Mouse (Mus musculus): ENCODE measurements around the gene Cep97. TPM values are rescaled to one million over a fixed set of nuclear protein-coding genes. Genes with fewer than 3 reads are reported as not detected.
A peak's percentile ranks its signal among the peaks of the same experiment; 100 is the strongest.

The Cep97 gene
- polyA plus RNA-seq, 1 experiment from 2014 or later, result 9.5 TPM

GRCm38 (mm10) chr16:55922079-55922478 lies 12.6 kb downstream of the Cep97 start:
- no peaks in the 10 kb centered on the region for H3K9me3 ChIP-seq (ENCODE audit: control insufficient read depth, low read length)
- H3K36me3 ChIP-seq (ENCODE audit: control insufficient read depth, insufficient read depth, low read length), result peaks cover 16% of the 10 kb centered on the region
- no peak overlapping the region for H3K4me3 ChIP-seq (ENCODE audit: low read length)
- no peak overlapping the region for H3K9ac ChIP-seq (ENCODE audit: low read depth, low read length)
- H3K27ac ChIP-seq (ENCODE audit: low read depth, low read length), result no peak overlapping the region
- 91% methylated on average over 10 of the region's 10 CpGs for WGBS
- no peaks in the 10 kb centered on the region for H3K27me3 ChIP-seq (replicated peaks; ENCODE audit: control insufficient read depth, insufficient read depth, low read length)
- no peak overlapping the region for H3K4me2 ChIP-seq (ENCODE audit: low read length)
- no peak for ATAC-seq
- no peaks in the 10 kb centered on the region for H3K4me1 ChIP-seq (ENCODE audit: control insufficient read depth, insufficient read depth, low read depth, low read length)

GRCm38 (mm10) chr16:55914716-55915115 lies 19.9 kb downstream of the Cep97 start:
- no peaks in the 10 kb centered on the region for H3K27me3 ChIP-seq (replicated peaks; ENCODE audit: control insufficient read depth, insufficient read depth, low read length)
- no peak overlapping the region for H3K4me3 ChIP-seq (ENCODE audit: low read length)
- H3K27ac ChIP-seq (ENCODE audit: low read depth, low read length), result no peak overlapping the region
- H3K4me2 ChIP-seq (ENCODE audit: low read length), result no peak overlapping the region
- peaks cover 36% of the 10 kb centered on the region for H3K36me3 ChIP-seq (ENCODE audit: control insufficient read depth, insufficient read depth, low read length)
- over 99% methylated on average over 7 of the region's 7 CpGs for WGBS
- no peak for ATAC-seq
- no peaks in the 10 kb centered on the region for H3K9me3 ChIP-seq (ENCODE audit: control insufficient read depth, low read length)
- no peaks in the 10 kb centered on the region for H3K4me1 ChIP-seq (ENCODE audit: control insufficient read depth, insufficient read depth, low read depth, low read length)
- H3K9ac ChIP-seq (ENCODE audit: low read depth, low read length), result no peak overlapping the region

GRCm38 (mm10) chr16:55910208-55910793 lies 24.4 kb downstream of the Cep97 start:
- ATAC-seq, result no peak
- H3K9ac ChIP-seq (ENCODE audit: low read depth, low read length), result no peak overlapping the region
- H3K36me3 ChIP-seq (ENCODE audit: control insufficient read depth, insufficient read depth, low read length), result peaks cover 29% of the 10 kb centered on the region
- H3K4me2 ChIP-seq (ENCODE audit: low read length), result no peak overlapping the region
- no peaks in the 10 kb centered on the region for H3K27me3 ChIP-seq (replicated peaks; ENCODE audit: control insufficient read depth, insufficient read depth, low read length)
- H3K4me1 ChIP-seq (ENCODE audit: control insufficient read depth, insufficient read depth, low read depth, low read length), result no peaks in the 10 kb centered on the region
- no peaks in the 10 kb centered on the region for H3K9me3 ChIP-seq (ENCODE audit: control insufficient read depth, low read length)
- H3K4me3 ChIP-seq (ENCODE audit: low read length), result no peak overlapping the region
- 90% methylated on average over 10 of the region's 10 CpGs for WGBS
- no peak overlapping the region for H3K27ac ChIP-seq (ENCODE audit: low read depth, low read length)

- Histone ChIP-seq H3K9ac (ENCODE audit: low read depth, low read length) (no peak overlapping the region), H3K4me3 (ENCODE audit: low read length) (no peak overlapping the region), H3K27me3 (replicated peaks; ENCODE audit: control insufficient read depth, insufficient read depth, low read length) (no peaks in the 10 kb centered on the region), H3K4me1 (ENCODE audit: control insufficient read depth, insufficient read depth, low read depth, low read length) (no peaks in the 10 kb centered on the region), H3K36me3 (ENCODE audit: control insufficient read depth, insufficient read depth, low read length) (peaks cover 22% of the 10 kb centered on the region), H3K9me3 (ENCODE audit: control insufficient read depth, low read length) (no peaks in the 10 kb centered on the region), H3K27ac (ENCODE audit: low read depth, low read length) (no peak overlapping the region), H3K4me2 (ENCODE audit: low read length) (no peak overlapping the region)
- ATAC-seq, result no peak
- 97% methylated on average over 5 of the region's 5 CpGs for WGBS
Observed at GRCm38 (mm10) chr16:55906928-55907679, 27.6 kb downstream of the Cep97 start.

GRCm38 (mm10) chr16:55905370-55905769 lies 29.3 kb downstream of the Cep97 start:
- Histone ChIP-seq H3K9ac (ENCODE audit: low read depth, low read length) (no peak overlapping the region), H3K36me3 (ENCODE audit: control insufficient read depth, insufficient read depth, low read length) (peaks cover 14% of the 10 kb centered on the region), H3K4me2 (ENCODE audit: low read length) (no peak overlapping the region), H3K9me3 (ENCODE audit: control insufficient read depth, low read length) (no peaks in the 10 kb centered on the region), H3K27ac (ENCODE audit: low read depth, low read length) (no peak overlapping the region), H3K4me1 (ENCODE audit: control insufficient read depth, insufficient read depth, low read depth, low read length) (no peaks in the 10 kb centered on the region), H3K4me3 (ENCODE audit: low read length) (no peak overlapping the region), H3K27me3 (replicated peaks; ENCODE audit: control insufficient read depth, insufficient read depth, low read length) (no peaks in the 10 kb centered on the region)
- 94% methylated on average over 25 of the region's 25 CpGs for WGBS
- no peak for ATAC-seq

GRCm38 (mm10) chr16:55901839-55902756 lies 32.6 kb downstream of the Cep97 start:
- ATAC-seq, result no peak
- no peaks in the 10 kb centered on the region for H3K9me3 ChIP-seq (ENCODE audit: control insufficient read depth, low read length)
- no peak overlapping the region for H3K9ac ChIP-seq (ENCODE audit: low read depth, low read length)
- no peaks in the 10 kb centered on the region for H3K27me3 ChIP-seq (replicated peaks; ENCODE audit: control insufficient read depth, insufficient read depth, low read length)
- H3K36me3 ChIP-seq (ENCODE audit: control insufficient read depth, insufficient read depth, low read length), result peaks cover 12% of the 10 kb centered on the region
- H3K27ac ChIP-seq (ENCODE audit: low read depth, low read length), result no peak overlapping the region
- H3K4me3 ChIP-seq (ENCODE audit: low read length), result no peak overlapping the region
- H3K4me2 ChIP-seq (ENCODE audit: low read length), result no peak overlapping the region
- no peaks in the 10 kb centered on the region for H3K4me1 ChIP-seq (ENCODE audit: control insufficient read depth, insufficient read depth, low read depth, low read length)
- 93% methylated on average over 14 of the region's 14 CpGs for WGBS

GRCm38 (mm10) chr16:55898385-55899002 lies 36.2 kb downstream of the Cep97 start:
- Histone ChIP-seq H3K36me3 (ENCODE audit: control insufficient read depth, insufficient read depth, low read length) (no peaks in the 10 kb centered on the region), H3K4me2 (ENCODE audit: low read length) (no peak overlapping the region), H3K27ac (ENCODE audit: low read depth, low read length) (no peak overlapping the region), H3K4me1 (ENCODE audit: control insufficient read depth, insufficient read depth, low read depth, low read length) (peaks cover 13% of the 10 kb centered on the region), H3K27me3 (replicated peaks; ENCODE audit: control insufficient read depth, insufficient read depth, low read length) (no peaks in the 10 kb centered on the region), H3K9ac (ENCODE audit: low read depth, low read length) (no peak overlapping the region), H3K9me3 (ENCODE audit: control insufficient read depth, low read length) (no peaks in the 10 kb centered on the region), H3K4me3 (ENCODE audit: low read length) (no peak overlapping the region)
- no peak for ATAC-seq
- 72% methylated on average over 9 of the region's 9 CpGs for WGBS

- peak overlapping the region; percentile 91 for H3K27ac ChIP-seq (ENCODE audit: low read depth, low read length)
- H3K4me3 ChIP-seq (ENCODE audit: low read length), result peak overlapping the region; percentile 88
- H3K9ac ChIP-seq (ENCODE audit: low read depth, low read length), result peak overlapping the region; percentile 91
- H3K36me3 ChIP-seq (ENCODE audit: control insufficient read depth, insufficient read depth, low read length), result no peaks in the 10 kb centered on the region
- H3K4me1 ChIP-seq (ENCODE audit: control insufficient read depth, insufficient read depth, low read depth, low read length), result peaks cover 13% of the 10 kb centered on the region
- WGBS, result 3% methylated on average over 9 of the region's 9 CpGs
- ATAC-seq, result peak; percentile 79
- H3K9me3 ChIP-seq (ENCODE audit: control insufficient read depth, low read length), result no peaks in the 10 kb centered on the region
- H3K27me3 ChIP-seq (replicated peaks; ENCODE audit: control insufficient read depth, insufficient read depth, low read length), result no peaks in the 10 kb centered on the region
- peak overlapping the region; percentile 77 for H3K4me2 ChIP-seq (ENCODE audit: low read length)
Observed at GRCm38 (mm10) chr16:55895651-55896095, 39.0 kb downstream of the Cep97 start.
